Mouse (Mus musculus) inflammation-experienced regulatory T-cells, adult 6 months (primary cell): ENCODE measurements around the gene 4930524J08Rik. TPM values are rescaled to one million over a fixed set of nuclear protein-coding genes. Genes with fewer than 3 reads are reported as not detected.
A peak's percentile ranks its signal among the peaks of the same experiment; 100 is the strongest.

Source experiments
- ATAC-seq: one replicate; pipeline ENCODE4 v1.8.0; 2017
- polyA plus RNA-seq, 3 experiments: library from polyadenylated mRNA; unstranded; fragments of 100-300 nt; shearing (Covaris generic); gene quantifications; one replicate each; pipeline ENCODE4 v1.2.1; 2017

The 4930524J08Rik gene
- polyA plus RNA-seq, result not detected

DNA sequence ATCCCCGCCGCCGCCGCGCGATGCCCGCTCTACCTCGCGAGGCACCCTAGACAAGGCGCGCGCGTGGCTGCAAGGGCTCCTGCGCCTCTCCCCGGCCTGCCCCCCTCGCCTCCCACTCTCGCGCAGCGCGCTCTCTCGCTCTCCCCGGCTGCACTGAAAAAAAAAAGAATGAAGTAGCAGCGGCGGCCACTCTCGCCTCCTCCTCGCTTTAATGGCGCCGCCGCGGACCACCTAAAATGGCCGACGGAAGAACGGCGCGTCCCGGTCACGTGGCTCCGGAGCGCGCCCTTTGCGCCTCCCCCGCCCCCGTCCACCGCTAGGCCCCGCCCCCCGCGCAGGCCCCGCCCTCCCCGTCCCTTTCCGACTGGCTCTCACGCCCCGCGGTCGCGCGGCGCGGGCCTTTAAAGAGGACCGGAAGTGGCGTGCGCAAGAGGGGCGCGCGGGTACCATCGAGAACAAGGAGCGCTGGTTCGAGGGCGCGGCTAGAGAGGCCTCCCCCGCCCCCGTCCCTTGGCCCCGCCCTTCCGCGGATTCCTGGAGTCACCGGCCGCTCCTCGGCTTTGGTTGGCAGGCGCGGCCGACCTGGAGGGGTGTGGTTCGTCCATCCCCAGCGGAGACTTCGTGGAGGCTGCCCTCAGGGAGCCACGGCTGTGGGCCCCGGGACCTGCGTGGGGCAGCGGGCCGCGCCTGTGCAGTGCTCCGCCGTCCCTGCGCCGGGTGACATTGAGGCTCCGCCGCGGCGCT is at the start of gene 4930524J08Rik, which contains the start of gene Hnrnpd:
4930524J08Rik (plus strand) TSS at position 363 of the 744 bp plus-strand sequence.
Hnrnpd (minus strand) TSS at position 240 of the 744 bp plus-strand sequence.
- peak; percentile 85 for ATAC-seq

DNA sequence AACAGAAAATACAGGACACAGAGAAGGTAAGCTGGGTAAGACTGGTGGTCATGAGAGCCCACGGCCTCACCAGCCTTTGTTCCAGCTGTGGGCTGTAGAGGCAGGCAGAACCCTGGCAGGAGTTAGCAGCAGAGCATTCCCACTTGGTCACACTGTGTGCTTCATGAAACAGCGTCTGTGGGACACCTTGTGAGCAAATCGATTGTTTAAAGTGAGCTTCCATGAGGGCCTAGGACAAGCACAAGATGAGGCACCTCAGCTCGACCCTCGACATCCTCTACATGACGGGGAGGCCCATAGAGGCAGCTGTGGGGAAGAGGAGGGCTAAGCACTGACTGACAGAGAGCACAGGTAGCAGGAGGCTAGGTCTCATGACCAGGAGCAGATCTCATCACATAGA is 47.0 kb upstream of the 4930524J08Rik start:
- no peak for ATAC-seq

GRCm38 (mm10) chr5:99939440-99939839 is 39.4 kb upstream of the 4930524J08Rik start:
- no peak for ATAC-seq

DNA sequence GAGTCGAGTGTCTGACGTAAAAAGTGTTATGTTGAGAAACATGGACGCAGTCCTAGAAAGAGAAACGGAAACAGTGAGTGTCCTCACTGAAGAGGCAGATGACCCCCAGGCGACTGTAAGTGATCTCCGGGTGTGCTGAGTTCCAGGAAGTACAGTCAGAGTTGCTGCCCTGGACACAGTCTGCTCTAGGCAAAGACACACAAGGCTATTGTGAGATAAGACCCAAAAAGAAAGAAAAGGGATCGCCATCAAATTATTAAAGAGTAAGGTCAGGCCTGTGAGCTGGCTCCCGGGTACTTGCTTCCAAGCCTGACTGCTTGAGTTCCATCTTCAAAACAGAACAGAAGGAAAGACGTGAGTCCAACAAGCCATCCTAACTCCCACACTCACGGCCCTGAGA is 37.6 kb upstream of the 4930524J08Rik start:
- no peak for ATAC-seq

DNA sequence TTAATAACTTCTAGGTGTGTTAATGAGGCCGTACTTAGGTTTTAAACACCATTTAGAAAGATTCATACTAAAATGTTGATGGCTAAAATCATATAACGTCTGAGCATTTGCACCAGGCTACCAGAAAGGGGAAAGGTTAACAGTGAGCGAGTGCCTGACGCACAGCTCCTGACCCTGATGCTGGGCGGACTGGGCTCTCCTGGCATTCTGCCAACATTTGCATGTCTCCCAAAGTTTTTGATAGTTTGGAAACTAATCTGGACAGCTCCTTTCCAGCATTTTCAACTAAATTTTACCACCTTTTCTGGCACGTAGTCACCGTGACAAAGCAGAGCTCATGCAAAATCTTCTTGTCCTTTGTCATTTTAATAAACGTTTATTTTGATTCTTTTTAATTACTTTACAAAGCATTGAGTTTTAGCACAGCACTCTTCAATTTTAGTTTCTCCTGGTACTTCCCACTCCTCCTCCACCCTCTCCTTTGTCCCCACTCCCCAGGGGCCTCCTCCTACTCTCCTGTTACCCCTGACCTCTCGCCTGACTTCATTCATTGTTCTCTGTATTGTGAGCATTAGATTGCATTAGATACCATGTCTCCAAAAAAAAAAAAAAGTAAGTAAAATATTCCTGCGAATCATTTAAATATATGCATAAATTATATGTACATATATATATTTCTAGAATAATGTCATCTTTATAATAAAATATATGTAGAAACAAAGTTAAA is 36.9 kb upstream of the 4930524J08Rik start:
- ATAC-seq, result no peak

GRCm38 (mm10) chr5:99952513-99952912 is 26.3 kb upstream of the 4930524J08Rik start:
- no peak for ATAC-seq

DNA sequence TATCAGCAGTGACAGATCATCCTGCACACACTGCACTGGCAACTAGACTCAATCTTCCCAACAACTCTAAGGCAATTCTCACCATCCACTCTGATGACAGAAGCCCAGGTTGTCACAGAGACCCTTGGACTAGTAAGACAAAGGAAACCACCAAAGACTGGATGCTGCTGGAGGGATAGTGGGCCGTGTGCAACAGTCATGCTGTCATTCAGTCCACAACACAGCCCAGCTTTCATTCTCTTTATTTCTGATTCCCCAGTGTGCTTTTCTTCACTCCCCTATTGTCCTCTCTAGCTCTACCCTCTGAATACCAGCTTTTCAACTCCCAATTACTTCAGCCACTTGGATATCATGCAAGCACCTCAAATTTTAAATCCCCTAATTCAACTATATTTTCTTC is 25.0 kb upstream of the 4930524J08Rik start:
- ATAC-seq, result no peak

DNA sequence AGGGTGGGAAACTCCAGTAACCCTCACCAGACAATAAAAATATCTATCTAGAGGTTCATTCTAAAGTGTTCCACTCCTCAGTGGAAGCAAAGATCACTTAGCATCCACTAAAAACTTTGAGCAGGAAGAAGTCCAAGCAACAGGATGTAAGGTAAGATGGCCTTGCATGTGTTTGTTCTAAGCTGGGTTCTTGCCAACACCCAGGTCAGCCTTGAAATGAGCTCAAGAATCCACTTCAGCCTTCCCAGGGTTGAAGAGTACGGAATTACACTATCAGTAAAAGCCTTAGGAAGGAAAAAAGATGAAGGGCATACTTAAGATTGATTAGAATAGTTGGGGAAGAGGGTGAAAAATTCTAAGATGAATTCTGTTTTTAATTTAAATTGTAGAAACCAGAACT is 20.2 kb upstream of the 4930524J08Rik start:
- no peak for ATAC-seq

DNA sequence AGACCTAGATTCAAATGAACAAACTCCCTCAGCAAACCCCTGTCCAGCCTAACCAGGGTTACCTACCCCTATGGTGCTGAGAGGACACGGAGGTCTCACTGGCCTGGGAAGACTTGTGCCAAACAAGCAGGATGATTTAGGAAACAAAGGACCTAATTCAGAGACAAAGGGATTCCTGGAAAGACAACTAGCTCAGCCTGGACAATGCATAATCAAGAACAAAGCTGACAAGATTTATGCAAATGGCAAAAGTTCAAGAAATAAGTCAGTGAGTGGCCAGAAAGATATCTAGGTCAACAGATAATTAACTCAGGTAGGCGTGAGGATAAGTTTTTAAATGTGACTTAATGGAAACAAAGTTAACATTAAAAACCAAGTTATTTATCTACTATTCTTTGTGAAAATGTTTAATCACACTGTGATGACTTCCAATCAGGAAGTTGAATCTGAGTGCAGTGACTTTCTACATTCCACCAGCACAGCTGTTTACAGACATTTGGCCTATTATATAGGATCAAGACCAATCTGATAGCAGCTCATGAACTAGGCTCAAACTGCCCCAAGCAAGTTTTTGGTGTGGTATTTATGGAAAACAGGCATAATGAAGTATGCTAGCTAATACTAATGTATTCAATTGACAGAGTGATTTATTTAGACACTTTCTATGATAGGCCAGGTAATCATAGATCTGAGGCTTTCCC is 19.5 kb upstream of the 4930524J08Rik start:
- ATAC-seq, result no peak

DNA sequence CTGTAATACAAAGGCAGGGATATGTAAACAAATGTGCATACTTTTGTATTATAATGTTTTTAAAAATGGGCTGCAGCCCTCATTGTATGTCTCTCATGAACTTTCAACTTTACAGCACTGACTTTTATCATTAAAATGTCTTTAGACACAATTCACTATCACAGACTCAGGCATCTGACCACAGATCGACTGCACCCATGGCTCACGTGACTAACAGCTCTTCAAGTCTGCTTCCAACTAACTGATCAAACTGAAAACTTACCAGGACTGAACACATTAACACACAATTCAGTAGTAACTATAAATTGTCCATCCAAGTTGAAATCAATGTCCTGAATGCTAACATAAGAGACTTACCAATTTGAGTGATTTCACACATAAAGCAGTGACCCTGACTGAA is 18.9 kb upstream of the 4930524J08Rik start:
- no peak for ATAC-seq

GRCm38 (mm10) chr5:99973941-99974340 is 4.9 kb upstream of the 4930524J08Rik start:
- no peak for ATAC-seq

GRCm38 (mm10) chr5:99975061-99975460 is 3.8 kb upstream of the 4930524J08Rik start:
- no peak for ATAC-seq

- ATAC-seq, result no peak
Measured at GRCm38 (mm10) chr5:99975776-99976175, 3.1 kb upstream of the 4930524J08Rik start.

DNA sequence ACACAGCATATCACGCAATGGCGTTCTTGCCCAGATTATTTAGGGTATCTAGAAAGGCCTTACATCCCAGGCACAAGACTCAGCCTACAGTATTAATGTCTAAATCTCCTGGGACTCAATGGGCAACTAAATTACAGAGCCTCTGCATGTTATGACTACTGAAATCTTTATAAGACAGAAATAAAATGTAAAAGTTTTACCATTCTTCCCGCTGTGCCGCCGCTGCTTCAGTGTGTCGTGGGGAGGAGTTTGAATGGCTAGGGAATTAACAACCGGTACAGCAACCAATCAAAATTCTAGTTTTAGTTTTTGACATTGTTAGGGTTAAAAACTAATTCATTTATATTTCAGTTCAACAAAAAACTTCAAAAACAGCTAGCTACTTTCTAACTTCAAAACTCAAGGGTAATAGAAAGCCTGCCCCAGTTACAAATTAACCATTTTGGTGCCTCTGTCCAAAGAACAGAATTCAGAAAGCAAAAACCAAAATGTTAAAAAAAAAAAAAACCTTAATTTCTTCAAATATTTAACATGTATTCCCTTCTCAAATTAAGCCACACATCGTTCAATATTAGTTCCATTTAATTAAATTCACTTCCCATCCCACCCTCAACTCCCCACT is 2.4 kb upstream of the 4930524J08Rik start:
- no peak for ATAC-seq

DNA sequence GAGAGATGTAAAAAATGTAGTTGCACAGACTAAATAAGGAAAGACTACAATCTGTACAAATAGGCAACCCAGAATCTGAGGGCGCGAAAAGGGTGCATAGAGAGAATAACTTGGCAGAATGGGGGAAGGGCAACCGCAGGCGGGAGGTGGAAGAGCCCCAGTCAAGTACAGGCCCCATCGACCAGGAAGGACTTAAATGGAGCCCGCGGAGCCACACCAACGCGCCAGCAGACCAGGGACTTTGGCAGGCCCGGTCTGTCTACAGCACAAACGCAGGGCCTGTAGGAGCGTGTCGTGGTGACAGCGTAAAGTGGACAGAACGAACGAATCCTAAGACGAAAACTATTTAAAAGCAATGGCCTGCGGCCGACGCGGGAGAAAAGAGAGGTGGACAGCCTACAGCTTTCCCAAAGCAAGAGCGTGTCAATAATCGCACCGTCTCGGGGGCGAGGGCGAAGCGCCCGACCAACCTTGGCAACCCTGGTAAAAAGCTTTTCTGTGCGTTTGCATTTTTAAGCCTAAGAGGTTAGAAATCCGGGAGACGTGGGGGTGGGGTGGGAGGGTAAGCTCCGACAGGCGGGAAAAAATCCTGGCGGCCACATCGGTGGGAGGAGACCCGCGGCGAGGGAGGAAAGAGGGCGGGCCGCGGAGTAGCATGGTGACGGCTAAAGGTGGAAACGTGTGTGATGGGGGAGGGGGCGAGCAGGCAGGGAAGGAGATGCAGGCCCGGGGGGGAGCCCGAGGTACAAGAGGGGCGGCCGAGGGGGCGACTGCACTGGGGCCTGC is 1.2 kb upstream of the 4930524J08Rik start:
- ATAC-seq, result peak; percentile 15

DNA sequence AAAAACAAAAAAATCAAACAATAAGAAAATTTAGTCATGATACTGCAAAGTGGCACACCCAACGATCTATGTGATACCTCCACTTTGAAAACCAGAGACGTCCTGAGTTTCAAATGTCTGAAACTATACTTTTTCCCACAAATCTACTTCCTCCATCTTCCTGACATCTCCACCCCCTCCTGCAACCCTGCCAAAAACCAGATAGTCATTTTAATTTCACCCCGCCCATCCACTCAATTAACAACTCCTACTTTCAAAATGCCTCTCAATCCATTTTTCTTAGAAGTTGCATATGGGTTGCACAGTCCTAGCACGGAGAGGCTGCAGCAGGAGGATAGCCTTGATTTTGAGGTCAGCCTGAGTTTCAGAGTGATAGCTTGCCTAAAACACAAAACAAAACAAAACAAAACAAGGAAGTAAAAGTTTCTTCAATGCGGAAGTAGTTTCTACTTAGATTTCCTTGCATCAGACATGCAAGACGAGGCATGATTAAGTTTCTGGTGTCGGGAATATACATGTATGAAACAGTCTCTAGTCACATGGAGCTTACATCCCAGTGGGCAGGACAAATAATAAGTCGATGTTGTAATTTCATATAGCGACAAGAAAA is 4.7 kb downstream of the 4930524J08Rik start:
- no peak for ATAC-seq

DNA sequence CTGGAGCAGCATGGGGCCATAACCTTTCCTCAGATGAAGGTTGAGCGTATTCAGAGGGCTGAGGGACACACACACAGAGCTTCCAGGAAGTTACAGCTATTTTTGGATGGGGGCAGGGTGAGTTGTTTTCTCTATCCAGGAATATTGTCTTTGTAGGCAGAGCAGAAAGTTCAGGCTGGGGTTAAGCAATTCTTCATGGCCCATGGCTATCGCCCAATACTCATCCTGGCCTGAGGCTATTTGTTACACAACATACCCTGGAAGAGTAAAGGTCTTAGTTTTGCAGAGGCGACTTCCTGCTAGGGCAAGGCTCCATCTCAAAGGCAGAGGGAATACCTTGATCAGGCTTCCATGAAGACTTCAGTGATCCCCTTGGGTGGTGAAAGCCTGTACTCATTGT is 15.3 kb downstream of the 4930524J08Rik start:
- ATAC-seq, result no peak

GRCm38 (mm10) chr5:99994680-99995079 is 15.8 kb downstream of the 4930524J08Rik start:
- no peak for ATAC-seq

- no peak for ATAC-seq
Measured at GRCm38 (mm10) chr5:100000048-100000447, 21.2 kb downstream of the 4930524J08Rik start.

DNA sequence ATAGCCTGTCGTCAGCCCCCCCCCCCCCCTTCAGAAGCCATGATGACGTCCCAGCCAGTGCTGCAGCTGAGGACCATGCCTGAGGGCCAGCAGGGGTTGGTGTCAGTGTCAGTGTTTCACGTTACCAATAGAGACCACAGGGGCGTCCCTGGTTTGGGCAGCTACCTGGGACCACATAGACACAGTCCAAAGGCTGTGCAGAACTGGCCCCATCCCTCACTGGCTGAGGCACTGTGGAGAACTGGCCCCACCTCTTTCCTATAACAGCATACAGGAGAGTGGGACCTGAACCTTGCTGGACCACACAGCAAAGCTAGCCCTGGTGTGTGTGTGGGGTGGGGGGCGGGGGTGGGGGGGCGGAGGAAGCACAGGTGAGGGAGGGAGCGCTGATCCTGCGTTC is 21.6 kb downstream of the 4930524J08Rik start:
- ATAC-seq, result no peak

GRCm38 (mm10) chr5:100003895-100004294 is 25.0 kb downstream of the 4930524J08Rik start:
- ATAC-seq, result no peak

GRCm38 (mm10) chr5:100005431-100005830 is 26.6 kb downstream of the 4930524J08Rik start:
- ATAC-seq, result no peak
